Mouse (Mus musculus) adrenal gland, adult 18-20 months (tissue): ENCODE measurements at regions not wholly inside any gene's neighbourhood (a gene's known extent, or its start where the extent isn't known, plus 50 kb on each side); places are given as distances from the start of the nearest gene placed in this dataset.

ENCODE experiments used
- DNase-seq, 2 experiments: peaks; one replicate each; pipeline ENCODE4 v3.0.0; 2021 to 2022; ENCODE audit warnings: low spot score in 2 of 2
- microRNA-seq, 2 experiments: library from miRNA; unstranded; fragments of <30 nt; microRNA quantifications; one replicate each; pipeline ENCODE4 v1.2.0; 2021; ENCODE audit warnings: borderline number of aligned reads in 2 of 2

DNA sequence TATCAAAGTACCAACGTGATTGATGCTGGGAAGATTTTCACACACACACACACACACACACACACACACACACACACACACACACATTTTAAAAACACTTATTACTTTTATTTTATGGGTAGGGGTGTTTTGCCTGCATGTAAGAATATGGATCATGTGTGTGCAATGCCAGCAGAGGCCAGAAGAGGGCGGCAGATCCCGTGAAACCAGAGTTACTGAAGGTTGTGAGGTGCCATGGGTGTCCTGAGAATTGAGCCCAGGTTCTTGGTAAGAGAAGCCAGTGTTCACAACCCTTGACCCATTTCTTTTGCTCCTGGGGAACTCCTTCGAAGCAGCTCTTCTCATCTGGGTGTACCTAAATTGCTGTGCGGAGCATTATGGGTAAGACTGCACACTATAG lies 102.4 kb upstream of the Zfp64 start:
- no peak for DNase-seq

DNA sequence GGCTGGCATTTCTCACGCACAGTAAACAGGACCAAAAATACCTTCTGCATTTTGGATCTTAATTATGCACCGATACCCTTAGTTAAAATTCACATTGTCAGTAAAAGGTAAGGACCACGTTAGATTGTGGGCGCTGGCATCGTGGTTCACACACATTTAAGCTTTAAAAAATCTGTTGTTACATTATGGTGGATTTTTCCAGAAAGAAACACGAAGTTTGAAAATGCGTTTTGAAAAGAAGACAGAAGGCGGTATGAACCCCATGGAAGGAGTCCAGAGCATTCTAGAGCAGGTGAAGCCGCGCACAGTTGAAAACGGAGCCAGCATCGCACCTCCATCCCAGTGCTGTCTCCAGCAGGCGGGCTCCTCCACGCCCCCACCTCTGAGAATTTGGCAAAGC lies 94.6 kb upstream of the Zfp64 start:
- no peak for DNase-seq

DNA sequence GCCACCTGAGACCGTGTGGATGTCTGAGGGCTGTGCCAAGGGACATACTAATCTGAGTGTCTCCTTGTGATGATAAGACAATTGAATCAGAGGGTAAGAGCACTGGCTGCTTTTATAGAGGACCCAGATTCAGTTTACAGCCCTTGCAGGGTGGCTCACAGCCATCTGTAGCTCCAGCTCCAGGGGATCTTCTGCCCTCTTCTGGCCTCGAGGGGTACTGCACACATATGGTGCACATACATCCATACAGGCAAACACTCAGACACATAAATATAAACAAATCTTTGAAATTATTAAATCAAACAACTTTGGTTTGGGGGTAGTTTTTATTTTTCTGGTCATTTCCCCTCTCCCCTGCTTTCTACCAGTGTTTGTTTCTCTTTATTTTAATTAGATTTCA lies 86.4 kb upstream of the Zfp64 start:
- DNase-seq = no peak

DNA sequence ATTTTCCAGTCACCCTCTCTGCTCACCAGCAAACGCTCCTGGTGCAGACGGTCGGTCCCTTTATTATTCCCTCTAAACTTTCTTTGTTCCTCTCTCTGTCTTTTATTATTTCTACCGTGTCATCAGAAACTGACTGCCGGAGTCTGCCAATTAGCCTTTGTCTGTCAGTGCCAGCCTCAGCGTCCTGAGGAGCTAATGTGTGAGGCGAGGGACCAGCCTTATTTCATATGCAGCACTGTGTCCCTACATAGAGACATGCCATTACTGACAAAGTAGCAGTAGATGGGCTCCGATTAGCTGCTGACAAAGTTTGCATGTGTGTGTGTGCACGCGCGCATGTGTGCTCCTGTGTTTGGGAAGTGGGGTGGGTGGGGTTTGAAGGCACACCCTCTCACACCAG lies 82.6 kb upstream of the Zfp64 start:
- DNase-seq = no peak

DNA sequence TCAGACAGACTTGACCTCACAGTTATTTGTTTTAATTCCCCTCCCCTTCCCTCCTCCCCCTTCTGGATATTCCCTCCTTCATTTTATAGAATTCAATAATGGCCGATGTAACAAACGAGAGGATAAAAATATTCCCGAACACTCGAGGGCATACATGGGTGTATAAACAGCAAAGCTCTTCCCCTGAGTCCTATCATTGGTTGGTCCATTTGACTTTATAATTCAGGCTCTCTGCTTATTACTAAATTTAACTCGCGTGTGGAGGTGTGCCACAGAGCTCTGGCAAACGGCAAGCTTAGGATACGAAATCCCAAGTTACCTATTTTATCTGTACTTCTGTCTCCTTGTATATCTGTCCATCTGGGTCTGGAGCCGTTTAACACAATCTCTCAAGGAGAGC lies 82.1 kb upstream of the Zfp64 start:
- DNase-seq = no peak

DNA sequence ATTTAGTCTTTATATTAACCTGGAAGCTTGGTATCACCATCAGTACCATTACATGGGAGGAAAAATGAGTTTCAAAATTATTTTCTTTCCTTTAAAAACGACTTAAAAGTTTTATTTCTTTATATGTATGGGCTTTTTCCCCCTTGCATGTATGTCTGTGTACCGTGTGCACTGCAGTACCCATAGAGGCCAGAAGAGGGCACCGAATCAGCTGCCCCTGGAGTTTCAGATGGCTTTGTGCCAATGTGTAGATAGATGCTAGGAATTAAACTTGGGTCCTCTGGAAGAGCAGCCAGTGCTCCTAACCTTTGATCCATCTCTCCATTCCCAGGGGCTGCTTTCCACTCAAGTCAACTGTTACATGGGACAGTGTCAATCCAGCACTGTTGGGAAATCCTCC lies 79.9 kb upstream of the Zfp64 start:
- peak in 1 of 2 experiments; percentile 4 for DNase-seq

DNA sequence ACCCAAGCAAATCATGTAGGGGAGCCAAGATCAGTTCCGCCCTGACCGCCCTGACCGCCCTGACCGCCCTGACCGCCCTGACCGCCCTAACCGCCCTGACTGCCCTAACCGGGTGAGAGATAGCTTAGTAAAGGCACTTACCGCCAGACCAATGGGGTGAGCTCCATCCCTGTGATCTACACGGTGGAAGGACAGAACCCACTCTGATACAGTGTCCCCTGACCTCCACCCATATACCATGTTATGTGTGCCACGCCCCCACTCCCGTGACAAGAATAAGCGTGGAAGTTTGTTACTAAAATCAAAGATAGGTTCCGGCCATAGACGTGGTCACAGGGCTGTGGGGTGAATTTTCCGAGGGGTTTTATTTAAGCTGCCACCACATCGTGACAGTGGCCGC lies 78.6 kb upstream of the Zfp64 start:
- DNase-seq = no peak

DNA sequence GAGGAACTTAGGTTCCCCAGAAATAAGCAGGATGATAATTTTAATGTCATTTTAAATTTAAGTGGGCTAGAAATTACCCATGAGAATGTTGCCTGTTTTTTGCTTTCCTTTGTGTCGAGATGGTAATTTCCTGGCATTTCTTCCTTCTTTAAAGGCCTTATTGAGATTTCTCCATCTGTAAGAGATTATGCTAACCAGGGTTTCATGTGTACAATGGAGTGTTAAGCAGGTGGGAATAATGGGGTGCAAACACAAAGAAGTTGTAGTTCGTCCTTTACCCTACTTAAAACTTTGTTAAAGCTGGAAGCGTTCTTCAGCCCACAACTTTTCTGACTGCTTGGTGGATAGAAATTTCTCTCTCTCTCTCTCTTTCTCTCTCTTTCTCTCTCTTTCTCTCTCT lies 77.8 kb upstream of the Zfp64 start:
- no peak for DNase-seq

DNA sequence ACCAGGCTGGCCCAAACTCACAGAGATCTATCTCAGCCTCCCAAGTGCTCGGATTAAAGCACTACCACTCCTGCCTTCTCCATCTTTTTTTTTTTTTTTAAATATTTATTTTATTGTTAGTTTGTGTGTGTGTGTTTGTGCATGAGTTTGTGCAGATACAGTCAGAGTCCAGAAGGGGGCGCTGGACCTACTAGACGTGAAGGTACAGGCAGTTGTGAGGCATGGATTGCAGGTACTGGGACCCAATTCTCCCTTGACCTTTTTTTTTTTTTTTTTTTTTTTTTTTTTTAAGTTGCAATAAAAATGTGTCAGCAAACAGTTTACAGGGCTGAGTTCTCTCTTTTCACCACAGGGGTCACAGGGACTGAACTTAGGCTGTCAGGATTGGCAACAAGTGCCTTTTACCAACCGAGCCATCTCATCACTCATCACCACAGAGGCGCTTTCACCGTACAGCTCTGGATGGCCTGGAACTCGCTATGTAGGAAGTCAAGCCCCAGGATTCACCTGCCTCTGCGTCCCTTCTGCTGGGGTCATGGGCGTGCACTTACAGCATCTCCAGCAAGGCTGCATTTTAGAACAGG lies 73.2 kb upstream of the Zfp64 start:
- no peak for DNase-seq

DNA sequence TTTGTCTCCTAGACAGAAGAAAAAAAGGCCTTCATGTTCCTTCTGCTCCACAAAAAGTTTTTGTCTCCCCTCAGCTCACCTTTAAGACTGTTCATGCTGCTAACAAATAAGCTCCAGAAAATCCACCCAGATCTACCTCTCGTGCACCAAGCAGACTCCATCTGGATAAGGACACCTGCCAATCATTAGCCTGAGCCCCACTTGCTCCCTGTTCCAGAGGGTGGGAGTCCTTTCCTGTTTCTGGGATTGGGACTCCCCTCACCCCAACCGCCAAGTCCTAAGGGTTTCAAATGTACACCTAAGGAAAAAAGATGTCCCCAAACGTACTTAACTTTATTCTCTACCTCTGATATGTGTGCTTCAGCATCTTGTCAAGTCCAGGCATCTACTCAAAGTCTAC lies 63.6 kb upstream of the Zfp64 start:
- DNase-seq = no peak

DNA sequence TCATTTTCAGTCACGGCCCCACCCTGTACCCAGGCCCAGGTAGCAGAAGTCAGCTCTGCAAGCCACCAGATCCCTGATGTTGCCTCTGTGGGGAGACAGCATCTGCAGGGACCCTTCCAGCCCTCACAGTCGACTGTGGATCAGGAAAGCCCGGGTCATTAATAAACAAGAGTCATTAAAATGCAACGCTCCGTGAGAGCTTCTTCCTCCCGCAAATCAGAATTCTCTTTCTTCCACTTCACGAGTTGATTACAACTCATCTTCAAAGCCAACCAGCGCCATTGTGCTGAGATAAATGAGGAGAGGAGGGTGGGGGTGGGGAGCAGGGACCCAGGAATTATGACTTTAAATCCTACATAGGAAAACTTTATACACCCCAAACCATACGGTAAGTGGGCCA lies 54.9 kb upstream of the Zfp64 start:
- no peak for DNase-seq

DNA sequence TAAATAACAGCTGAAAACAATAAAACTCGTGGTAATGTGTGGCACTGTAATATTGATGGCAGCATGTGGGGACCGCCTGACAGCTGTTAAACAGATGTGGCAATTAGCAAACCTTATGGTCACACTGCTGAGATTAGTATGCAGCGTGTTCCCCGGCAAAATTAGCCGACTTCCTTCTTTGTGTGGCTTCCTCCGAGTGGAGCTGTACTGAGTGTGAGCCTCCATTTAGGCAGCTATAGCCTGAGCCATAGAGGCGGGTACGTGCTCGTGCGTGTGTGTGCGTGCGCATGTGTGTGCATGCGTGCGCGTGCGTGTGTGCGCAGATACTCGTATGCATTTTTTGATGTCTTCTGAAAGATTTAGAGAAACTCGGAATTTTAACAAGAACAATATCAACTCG lies 53.4 kb upstream of the Zfp64 start:
- no peak for DNase-seq

DNA sequence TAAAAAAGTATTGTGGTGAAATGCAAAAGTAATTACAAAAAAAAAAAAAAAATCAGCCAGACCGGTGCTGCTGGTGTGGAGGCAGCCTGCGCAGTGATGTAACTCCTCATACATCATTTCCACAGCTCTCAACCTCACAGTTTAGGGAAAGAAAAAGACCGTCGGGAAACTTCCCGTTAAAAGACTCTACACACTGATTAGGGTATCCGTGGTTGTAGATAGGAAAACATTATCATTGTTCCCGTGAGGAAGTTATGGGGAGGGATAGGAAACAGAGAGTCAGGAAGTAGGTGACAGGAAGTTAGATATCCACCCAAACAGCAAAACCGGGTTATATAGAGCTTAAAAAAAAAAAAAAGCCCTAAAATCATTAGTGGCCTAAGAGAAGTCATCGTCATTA lies 52.9 kb upstream of the Zfp64 start:
- DNase-seq = no peak

DNA sequence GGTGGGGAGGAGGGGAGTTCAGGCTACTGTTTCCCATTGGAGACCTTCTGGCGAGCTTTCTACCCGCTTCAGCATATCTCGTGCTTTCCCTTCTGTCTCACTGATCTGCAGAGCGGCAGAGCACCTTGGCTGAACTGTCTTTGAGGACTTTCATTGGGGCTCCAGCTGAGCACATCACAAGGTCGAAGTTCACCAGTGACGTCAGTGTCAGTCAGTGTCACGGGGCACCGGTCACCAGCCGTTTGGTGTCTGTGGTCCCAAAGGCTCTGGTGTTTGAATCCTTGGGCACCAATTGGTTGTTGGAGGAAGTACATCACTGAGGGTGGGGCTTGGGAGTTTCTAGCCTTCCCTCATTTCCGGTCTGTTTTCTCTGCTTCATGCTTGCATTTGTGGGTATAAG lies 51.2 kb upstream of the Zfp64 start:
- no peak for DNase-seq

DNA sequence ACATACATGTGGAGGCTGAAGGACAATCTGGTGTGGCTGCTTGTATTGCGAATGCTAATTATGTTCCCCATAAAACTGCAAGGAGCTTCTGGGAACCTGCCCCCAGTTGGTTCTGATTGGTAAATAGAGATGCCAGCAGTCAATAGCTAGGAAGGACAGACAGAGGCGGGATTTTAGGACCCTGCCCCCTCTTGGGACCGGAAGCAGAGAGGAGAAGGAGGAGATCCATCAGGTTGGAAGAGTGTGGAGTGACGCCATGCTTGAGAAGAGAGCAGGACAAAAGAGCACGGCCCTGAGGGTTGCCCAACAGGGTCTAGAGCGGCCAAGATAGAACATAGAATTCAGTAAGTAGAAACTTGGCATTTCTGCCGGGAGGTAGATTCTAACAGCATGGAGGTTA lies 50.4 kb upstream of the Zfp64 start:
- DNase-seq = no peak

Small RNA genes in the stretch of these regions (microRNA-seq; reads per million reads assigned to microRNA genes)
- 0 reads per million in 2 experiments for gene Gm26469
